Comparison of ENCODE assay signal across 8 mouse cellular contexts in the genomic region with DNA sequence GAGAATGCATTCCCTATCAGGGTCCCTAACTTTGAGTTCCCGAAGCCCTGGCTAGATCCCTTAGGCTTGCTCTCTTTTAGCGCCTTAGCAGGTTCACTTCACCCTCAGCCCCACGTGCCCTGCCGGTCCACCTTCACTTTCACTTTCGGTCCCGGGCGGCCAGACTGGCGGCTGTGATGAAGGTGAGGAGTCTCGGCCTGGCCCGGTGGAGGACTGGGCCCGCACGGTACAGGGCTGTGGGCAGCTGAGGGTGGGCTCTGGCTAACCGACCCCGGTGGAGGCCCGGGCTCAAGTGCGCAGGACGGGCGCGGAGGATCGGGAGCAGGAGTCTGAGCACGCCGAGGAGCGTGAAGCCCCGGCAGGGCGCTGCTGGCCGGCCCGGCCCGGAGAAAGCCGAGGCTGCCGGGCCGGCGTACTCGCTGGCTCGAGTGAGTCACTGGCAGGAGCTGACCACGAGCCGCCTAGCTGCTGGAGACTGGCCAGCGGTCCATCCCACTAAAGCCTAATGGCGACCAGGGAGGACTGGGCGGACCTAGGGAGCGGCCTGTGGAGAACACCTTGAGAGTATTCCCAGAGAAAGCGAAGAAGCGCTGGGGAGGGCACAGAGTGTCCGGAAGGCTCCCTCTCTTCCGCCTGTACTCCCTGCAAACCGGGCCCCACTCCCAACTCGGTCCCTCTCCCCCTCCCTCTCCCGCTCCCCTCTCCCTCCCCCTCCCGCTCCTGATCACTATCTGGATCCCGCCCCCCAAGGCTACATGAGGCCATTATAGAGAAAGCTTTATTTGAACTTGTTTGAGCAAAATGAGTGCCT. TPM values are rescaled to one million over a fixed set of nuclear protein-coding genes. Genes with fewer than 3 reads are reported as not detected.
DNase-seq lines count a peak whose midpoint lies in the region; ATAC-seq and TF ChIP-seq lines count a peak whose summit lies in the region.

No protein-coding gene starts in this region.

- WGBS in lung, embryonic 15.5 days: 0% methylated on average over 45 of the region's 49 CpGs
- under 1% methylated on average over 49 of the region's 49 CpGs for WGBS in olfactory bulb, adult 2 months

- DNase-seq in MN1 (ENCODE audit: low spot score): peak; percentile 85
- DNase-seq in cerebellum, adult 9-10 months: peak; percentile 82
- peak; percentile 26 for DNase-seq in layer of hippocampus, adult 9-10 months (ENCODE audit: low spot score)
- peak; percentile 66 to 73 for DNase-seq in thymus, adult 18-20 months

- H3K9me3 ChIP-seq in lung, embryonic 15.5 days: no peaks in the 10 kb centered on the region

- no peak for TF ChIP-seq POLR2A in olfactory bulb, adult 2 months (IDR thresholded peaks at IDR 0.05; ENCODE audit: insufficient read depth, low read depth, low read length)

- no peaks in the 10 kb centered on the region for H3K36me3 ChIP-seq in lung, embryonic 15.5 days

- H3K9ac ChIP-seq in lung, embryonic 15.5 days: peak overlapping the region; percentile 95

- peak overlapping the region; percentile 97 for H3K27ac ChIP-seq in lung, embryonic 15.5 days
- peak overlapping the region; percentile 91 for H3K27ac ChIP-seq in olfactory bulb, adult 2 months (ENCODE audit: insufficient read depth, low read depth, low read length)

- peaks cover 4% of the 10 kb centered on the region; the same call in 1 of the 2 replicates for H3K4me1 ChIP-seq in lung, embryonic 15.5 days
- H3K4me1 ChIP-seq in olfactory bulb, adult 2 months (ENCODE audit: control insufficient read depth, insufficient read depth, low read length): 0 out of 2 replicates have a peak, but pooled peaks cover 2% of the 10 kb centered on the region

- TF ChIP-seq CTCF in olfactory bulb, adult 2 months (IDR thresholded peaks at IDR 0.05; ENCODE audit: insufficient read depth, low read depth, low read length): peak; percentile 14; the same call in 1 of the 2 replicates

- peak overlapping the region; percentile 87 for H3K4me3 ChIP-seq in lung, embryonic 15.5 days
- peak overlapping the region; percentile 93 for H3K4me3 ChIP-seq in olfactory bulb, adult 2 months (ENCODE audit: insufficient read depth, low read depth, low read length)

- ATAC-seq in frontal cortex, adult (ENCODE audit: low TSS enrichment): peak; percentile 91
- ATAC-seq in hematopoietic stem cell, adult 5-6 weeks (replicated peaks in 1 of 2; ENCODE audit: insufficient read depth in 1 of 2, low FRiP score in 2 of 2, low TSS enrichment in 1 of 2, low read depth in 1 of 2, poor library complexity in 2 of 2, severe bottlenecking in 2 of 2): peak; percentile 94 to 95
- peak; percentile 91 for ATAC-seq in lung, embryonic 15.5 days (ENCODE audit: borderline replicate concordance, extremely low read depth, low FRiP score, low TSS enrichment)

- peak overlapping the region; percentile 79 for H3K4me2 ChIP-seq in lung, embryonic 15.5 days

- H3K27me3 ChIP-seq in lung, embryonic 15.5 days: no peaks in the 10 kb centered on the region

RNA-seq across cellular contexts. Expression of gene Erap1, which starts 0.5 kb away (rescaled TPM):
- total RNA-seq in hematopoietic stem cell, adult 5-6 weeks (2017): 177 and 200 TPM in 2 replicates
- polyA plus RNA-seq in lung, embryonic 15.5 days (2015; fragmentation: Nextera tagmentation; extraction: Ambion mirVana): 27.0 and 33.5 TPM in 2 replicates
- polyA plus RNA-seq in olfactory bulb, adult 2 months (2012; ENCODE audit: insufficient read depth, insufficient read length, low replicate concordance, missing spikeins): not detected in 2 replicates

Comparison
In these comparisons a context has a peak if more than half of its experiments do, and no peak if none do; other contexts are left out.
1. Peak in every context shown above with its lines: DNase-seq, ATAC-seq, H3K4me3 ChIP-seq and H3K27ac ChIP-seq.
2. DNase-seq: peak in every context shown above with its lines; median percentile 85 in MN1; 82 in cerebellum, adult 9-10 months; 70 in thymus, adult 18-20 months; 26 in layer of hippocampus, adult 9-10 months.